Mouse (Mus musculus): Measurements from ENCODE around the gene Map6d1.

Map6d1 gene

GRCm38 (mm10) chr16:20191161-20191882 is 49.8 kb downstream of the Map6d1 start:
- DNase-seq (ENCODE audit: low spot score) = no peak

- DNase-seq (ENCODE audit: low spot score) = no peak
Observed at GRCm38 (mm10) chr16:20185368-20185767, 55.8 kb downstream of the Map6d1 start.
